Mouse (Mus musculus) fibroblast of lung, adult 2 months (primary cell): ENCODE measurements around the gene Rpgrip1l.

Experiments used
- DNase-seq: peaks from one replicate; pipeline ENCODE4 v3.0.0-alpha.2; 2011; ENCODE audit warnings: low read depth

Rpgrip1l gene

DNA sequence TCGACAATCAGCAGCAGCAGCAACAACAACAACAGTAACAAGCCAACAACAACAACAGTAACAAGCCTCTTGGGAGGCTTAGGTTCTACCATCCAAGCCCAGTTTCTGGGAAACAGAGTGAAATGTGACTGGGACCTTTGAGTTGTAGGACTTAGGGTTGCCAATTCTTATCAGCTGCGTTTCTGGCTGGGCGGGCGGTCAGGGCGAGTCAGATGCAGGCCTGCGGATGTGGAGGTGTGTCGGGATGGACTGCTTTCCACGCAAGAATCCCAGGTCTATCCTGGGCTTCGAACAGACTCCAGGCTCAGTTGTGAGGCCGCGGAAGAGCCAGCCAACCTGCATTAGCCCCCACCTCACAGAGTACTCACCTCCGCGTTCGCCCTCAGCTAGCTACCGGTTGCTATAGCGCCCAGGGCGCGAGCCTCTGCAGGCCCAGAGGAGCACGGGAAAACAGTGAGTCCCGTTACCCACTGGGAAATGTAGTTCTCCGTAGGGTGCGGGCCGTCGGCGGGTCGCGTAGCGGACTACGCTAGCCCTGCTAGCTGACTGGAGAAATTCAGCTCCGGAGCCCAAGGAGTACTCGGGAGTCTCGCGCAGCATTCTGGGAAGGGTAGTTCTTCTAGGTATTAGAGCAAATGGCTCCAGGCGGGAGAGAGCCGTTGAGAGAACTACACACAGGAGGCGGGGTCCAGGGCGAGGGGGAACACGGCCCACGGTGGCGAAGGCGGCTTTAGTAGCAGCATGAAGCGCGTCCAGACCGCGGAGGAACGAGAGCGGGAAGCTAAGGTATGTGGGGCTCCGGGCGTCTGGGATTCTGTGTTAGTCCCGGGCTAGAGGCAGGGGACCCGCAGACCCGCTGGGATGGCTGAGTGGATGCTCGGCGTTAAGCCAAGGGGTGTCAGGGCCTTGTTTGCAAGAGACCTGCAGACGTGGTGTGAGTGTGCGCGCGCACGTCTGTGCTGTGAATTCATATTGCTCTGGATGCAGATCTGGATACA, at the start of gene Rpgrip1l, which contains the start of gene Fto:
Rpgrip1l (minus strand) TSS at position 428 of the 998 bp plus-strand sequence.
Fto (plus strand) TSS at position 691 of the 998 bp plus-strand sequence.
- DNase-seq: peak; percentile 99

DNA sequence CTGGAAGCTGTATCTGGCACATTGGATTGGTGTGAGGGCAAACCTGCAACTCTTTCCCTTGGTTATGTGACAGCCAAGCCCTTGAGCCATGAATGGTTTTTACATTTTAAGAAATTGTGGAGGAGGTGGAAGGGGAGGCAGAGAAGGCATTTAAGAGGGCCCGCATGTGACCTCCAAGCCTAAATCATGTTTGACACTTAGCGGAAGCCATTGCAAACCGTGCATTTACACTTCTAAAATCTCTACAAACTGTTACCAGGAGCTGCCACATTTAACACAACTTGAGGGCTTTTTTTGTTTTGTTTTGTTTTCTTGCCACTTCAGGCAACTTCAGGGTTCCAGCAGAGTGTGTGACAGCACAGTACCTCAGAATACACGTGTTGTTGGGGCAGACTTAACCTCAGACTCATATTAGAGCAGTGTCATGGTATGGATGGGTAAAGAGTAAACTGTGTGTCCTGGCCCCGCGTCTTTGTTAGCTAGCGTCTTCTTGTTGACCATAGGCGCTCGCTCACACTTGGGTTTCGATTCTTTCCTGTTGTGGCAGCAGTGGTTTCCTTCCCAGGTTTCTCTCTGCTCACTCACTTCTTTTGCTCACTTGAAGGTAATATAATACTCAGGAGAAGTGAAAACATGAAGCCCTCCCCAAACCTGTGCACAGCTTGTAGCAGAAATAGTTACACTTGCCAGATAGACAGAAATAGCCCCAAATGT, 47.7 kb upstream of the Rpgrip1l start:
- no peak for DNase-seq

- DNase-seq: no peak
Measured at GRCm38 (mm10) chr8:91359511-91359910, 46.4 kb upstream of the Rpgrip1l start.

DNA sequence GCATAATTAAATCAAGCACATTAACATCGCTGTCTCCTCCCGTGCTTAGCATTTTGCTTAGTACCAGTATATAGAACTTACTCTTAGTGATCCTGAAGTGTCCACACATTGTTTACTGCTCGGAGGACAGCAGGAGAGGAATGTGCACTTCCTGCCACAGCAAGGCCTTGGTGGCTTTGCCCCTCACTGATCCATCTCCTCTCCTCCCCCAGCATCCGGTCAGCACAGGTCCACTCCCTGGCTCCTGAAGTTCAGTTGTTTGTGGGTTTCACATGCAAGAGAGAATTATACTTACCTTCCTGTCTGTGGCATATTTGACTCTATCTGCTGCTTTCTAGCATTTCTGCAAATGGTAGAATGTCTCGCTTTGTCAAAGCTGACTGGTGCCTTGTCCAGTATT, 45.0 kb upstream of the Rpgrip1l start:
- DNase-seq: no peak

DNA sequence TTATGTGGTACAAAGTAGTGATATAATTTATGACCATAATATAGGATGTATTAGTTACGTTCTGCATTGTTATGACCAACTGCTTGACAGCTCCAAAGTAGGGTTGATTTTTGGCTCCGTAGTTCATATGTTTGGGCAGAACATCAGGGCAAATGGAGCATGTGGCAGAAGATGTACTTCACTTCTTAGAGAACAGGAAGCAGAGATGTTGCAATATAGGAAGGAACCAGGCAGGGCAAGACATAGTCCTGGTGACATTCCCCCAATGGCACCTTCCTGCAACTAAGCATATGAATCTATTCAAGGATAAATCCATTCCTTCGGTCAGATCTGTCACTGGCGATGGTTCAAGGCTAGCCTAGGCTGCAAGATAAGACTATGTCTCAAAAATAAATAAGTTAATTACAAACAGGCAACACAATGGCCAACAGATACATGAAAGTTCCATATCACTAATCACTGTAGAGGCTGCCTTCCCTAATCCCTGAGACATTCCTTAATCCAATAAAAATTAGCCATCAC, 44.5 kb upstream of the Rpgrip1l start:
- no peak for DNase-seq

GRCm38 (mm10) chr8:91355956-91356699, 43.1 kb upstream of the Rpgrip1l start:
- peak; percentile 54 for DNase-seq

- DNase-seq: no peak
Measured at GRCm38 (mm10) chr8:91355301-91355905, 42.3 kb upstream of the Rpgrip1l start.

DNA sequence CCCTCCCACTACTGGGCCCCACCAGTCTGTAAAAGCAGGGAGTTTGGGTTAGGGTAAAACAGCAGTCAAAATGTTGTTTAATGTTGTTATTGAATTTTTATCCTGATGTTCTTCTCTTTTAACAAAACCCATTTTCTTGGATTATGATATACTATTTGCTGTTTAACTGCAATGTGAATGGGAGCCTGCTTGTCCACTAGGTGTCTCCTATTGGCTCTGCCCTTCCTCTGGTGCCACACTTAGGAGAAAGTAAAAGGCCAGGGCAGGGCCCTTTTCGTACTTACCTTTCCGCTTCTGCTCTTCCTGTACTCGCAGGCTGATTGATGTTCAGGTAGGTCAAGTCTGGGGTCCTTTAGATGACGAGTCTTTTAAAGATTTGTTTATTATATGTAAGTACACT, 40.8 kb upstream of the Rpgrip1l start:
- no peak for DNase-seq

DNA sequence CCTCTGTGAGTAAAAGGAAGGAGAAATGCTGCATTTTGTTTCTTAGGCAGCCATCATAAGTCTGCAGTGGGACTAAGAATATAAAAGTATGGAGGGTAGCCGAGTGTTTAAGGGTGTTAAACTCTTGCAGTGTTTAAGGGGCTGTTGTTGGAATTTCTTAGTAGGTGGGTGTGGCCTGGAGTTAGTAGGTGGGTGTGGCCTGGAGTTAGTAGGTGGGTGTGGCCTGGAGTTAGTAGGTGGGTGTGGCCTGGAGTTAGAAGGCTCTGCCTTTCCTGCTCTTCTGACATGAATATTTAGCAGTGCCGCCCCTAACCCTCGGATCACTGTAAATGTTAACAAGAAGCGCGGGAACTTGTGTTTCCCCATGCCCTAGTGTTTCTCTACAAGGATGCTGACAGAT, 40.0 kb upstream of the Rpgrip1l start:
- DNase-seq: no peak

DNA sequence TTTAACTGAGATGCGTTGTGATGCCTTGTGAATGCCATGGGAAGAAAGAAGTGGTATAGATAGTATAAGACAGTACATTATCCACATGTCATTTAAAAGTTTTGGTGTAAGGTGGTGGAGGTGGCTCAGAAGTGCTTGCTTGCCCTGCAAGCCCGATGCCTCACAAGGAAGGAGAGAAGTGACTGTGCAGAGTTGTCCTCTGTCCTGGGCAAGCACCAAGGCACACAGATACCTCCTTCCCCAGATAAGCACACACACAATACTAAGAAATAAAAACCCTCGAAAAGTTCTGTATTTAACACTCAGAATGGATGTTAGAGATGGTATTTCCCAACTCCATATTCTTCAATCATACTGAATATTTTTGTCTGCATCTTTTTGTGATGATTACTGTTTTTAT, 39.5 kb upstream of the Rpgrip1l start:
- no peak for DNase-seq

- no peak for DNase-seq
Measured at GRCm38 (mm10) chr8:91350628-91351027, 37.6 kb upstream of the Rpgrip1l start.

GRCm38 (mm10) chr8:91349816-91350215, 36.8 kb upstream of the Rpgrip1l start:
- DNase-seq: no peak

- no peak for DNase-seq
Measured at GRCm38 (mm10) chr8:91347595-91347994, 34.5 kb upstream of the Rpgrip1l start.

GRCm38 (mm10) chr8:91347146-91347545, 34.1 kb upstream of the Rpgrip1l start:
- no peak for DNase-seq

GRCm38 (mm10) chr8:91344659-91345058, 31.6 kb upstream of the Rpgrip1l start:
- DNase-seq: no peak

DNA sequence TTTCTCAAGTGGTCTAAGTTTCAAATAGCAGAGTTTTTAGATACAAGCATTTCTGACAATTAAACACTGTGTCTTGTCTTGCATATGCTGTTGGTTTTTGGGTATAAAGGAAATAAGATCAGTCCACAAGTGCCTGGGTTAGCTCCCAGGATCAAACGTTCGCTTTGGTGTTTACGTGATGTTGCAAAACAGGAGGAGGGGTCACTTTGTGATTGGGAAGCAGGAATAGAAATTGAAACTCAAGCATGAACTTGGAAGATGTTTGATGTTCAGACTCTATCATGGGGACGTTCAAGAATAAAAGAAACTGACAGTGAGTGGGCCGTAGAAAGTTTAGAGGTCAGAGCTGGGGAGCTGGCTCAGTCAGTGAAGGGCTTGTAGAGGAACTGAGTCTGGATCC, 29.7 kb upstream of the Rpgrip1l start:
- DNase-seq: no peak

DNA sequence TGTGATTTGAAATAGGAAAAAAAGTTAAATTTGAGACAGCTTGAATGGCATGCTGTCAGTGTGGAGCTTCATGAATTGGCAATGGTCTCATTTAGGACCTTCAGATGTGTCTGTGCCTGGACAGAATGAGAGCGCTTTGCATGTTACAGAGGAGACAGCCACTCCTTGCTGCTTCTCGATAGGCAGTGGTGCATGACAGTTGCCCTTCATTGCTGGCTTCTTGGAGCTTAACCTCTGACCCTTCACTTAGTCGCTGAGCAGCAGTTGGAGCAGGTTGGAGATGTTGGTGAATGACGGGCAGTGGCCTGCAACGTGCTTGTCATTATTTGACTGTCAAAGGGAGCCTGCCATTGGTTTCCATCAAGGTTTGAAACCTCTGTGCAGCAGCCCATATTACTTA, 29.1 kb upstream of the Rpgrip1l start:
- no peak for DNase-seq

DNA sequence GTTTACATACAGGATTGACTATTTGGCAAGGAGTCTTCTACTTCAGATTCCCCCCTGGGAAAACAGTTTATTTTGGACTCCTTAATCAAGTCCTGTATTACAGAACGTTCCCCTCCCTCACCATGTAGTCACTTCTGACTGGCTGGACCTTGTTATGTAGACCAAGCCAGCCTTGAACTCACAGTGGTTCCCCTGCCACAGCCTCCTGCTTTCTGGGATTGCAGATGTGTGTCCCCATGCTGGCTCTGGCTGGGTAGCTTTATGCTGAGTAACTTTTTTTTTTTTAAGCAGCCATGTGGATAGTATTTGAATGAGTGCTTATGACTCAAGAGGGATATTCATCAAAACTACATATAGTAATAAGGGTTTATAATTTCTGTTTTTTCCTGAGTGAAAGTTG, 27.7 kb upstream of the Rpgrip1l start:
- no peak for DNase-seq

GRCm38 (mm10) chr8:91339651-91340050, 26.6 kb upstream of the Rpgrip1l start:
- DNase-seq: no peak

- no peak for DNase-seq
Measured at GRCm38 (mm10) chr8:91338389-91339154, 25.5 kb upstream of the Rpgrip1l start.

DNA sequence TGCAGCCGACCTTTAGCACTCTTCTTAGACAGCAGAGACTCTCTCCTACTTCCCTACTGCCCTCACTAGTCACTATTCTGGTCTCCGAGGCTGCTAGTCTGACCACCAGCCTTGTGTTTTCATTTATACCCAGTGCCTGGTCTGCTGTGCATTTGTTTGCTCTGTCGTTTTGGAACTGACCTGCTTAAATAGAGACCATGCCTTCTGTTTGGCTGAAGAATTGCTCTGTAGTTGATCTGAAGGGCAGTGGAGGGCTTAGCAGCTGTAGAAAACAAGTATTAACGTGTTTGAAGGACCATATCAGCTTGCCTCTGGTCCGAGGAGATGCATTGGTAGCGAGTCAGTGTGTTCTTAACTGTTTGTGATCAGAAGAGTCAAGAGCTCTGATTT, 16.4 kb upstream of the Rpgrip1l start:
- no peak for DNase-seq
